In the genomic region with DNA sequence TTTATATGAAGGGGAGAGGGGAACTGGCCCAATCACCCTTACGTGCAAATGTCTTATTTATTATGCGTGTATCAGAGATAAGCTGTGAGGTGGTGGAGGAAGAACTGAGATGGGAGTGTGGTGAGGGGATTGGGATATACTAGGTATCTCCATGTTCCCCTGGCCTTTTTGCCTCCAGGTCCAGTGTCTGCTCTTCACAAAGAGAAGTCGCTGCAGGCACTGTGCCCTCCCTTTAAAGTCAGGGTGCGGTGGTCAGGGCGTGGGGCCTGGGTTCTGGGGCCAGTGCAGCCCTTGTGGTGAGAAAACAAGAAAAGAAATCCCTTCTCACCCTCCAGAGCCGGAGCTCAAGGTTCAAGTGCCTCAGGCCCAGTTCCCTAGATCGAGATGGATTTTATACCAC, we compare ENCODE assay signal across 9 mouse cellular contexts. TPM values are rescaled to one million over a fixed set of nuclear protein-coding genes. Genes with fewer than 3 reads are reported as not detected.
DNase-seq lines count a peak whose midpoint lies in the region; ATAC-seq lines count a peak whose summit lies in the region.
"Had no signal": no experiment of that assay in that cellular context is flagged by ENCODE, and none has a peak within 500 bp of the region (broad histone marks: within the 10 kb centered on the region; RNA-seq: fewer than 3 reads in every experiment).

No protein-coding gene starts in this region.

- peaks cover 51% of the 10 kb centered on the region for H3K36me3 ChIP-seq in heart, embryonic 15.5 days
- peaks cover 91% of the 10 kb centered on the region for H3K36me3 ChIP-seq in forebrain, embryonic 12.5 days (replicated peaks)
- H3K36me3 ChIP-seq in hindbrain, embryonic 16.5 days (ENCODE audit: control insufficient read depth, insufficient read depth, low read length) = peaks cover 24% of the 10 kb centered on the region
- H3K36me3 ChIP-seq in neural tube, embryonic 11.5 days (ENCODE audit: control insufficient read depth, insufficient read depth, low read length) = peaks cover 18% of the 10 kb centered on the region

- H3K4me3 ChIP-seq in heart, embryonic 15.5 days = peak overlapping the region; percentile 28; the same call in 1 of the 2 replicates
- H3K4me3 ChIP-seq in forebrain, embryonic 12.5 days (replicated peaks) = peak overlapping the region; percentile 32; the same call in 1 of the 2 replicates
- peak overlapping the region; percentile 41 for H3K4me3 ChIP-seq in hindbrain, embryonic 16.5 days (ENCODE audit: low read length)
- peak overlapping the region; percentile 6; the same call in 1 of the 2 replicates for H3K4me3 ChIP-seq in neural tube, embryonic 11.5 days (ENCODE audit: low read depth, low read length)

- peaks cover 63% of the 10 kb centered on the region for H3K4me1 ChIP-seq in heart, embryonic 15.5 days (replicated peaks)
- H3K4me1 ChIP-seq in forebrain, embryonic 12.5 days = peaks cover 60% of the 10 kb centered on the region
- H3K4me1 ChIP-seq in hindbrain, embryonic 16.5 days (ENCODE audit: control insufficient read depth, insufficient read depth, low read depth, low read length) = peaks cover 60% of the 10 kb centered on the region
- H3K4me1 ChIP-seq in neural tube, embryonic 11.5 days (ENCODE audit: control insufficient read depth, insufficient read depth, low read length) = peaks cover 48% of the 10 kb centered on the region

- no peaks in the 10 kb centered on the region for H3K9me3 ChIP-seq in heart, embryonic 15.5 days (replicated peaks)
- H3K9me3 ChIP-seq in forebrain, embryonic 12.5 days = no peaks in the 10 kb centered on the region
- no peaks in the 10 kb centered on the region for H3K9me3 ChIP-seq in hindbrain, embryonic 16.5 days (ENCODE audit: control insufficient read depth, low read length)
- H3K9me3 ChIP-seq in neural tube, embryonic 11.5 days (ENCODE audit: control insufficient read depth, low read length) = no peaks in the 10 kb centered on the region

- H3K4me2 ChIP-seq in heart, embryonic 15.5 days = peak overlapping the region; percentile 56; the same call in 1 of the 2 replicates
- peak overlapping the region; percentile 74 for H3K4me2 ChIP-seq in forebrain, embryonic 12.5 days
- H3K4me2 ChIP-seq in hindbrain, embryonic 16.5 days (ENCODE audit: low read length) = peak overlapping the region; percentile 57
- H3K4me2 ChIP-seq in neural tube, embryonic 11.5 days (ENCODE audit: low read depth) = peak overlapping the region; percentile 45

- H3K27me3 ChIP-seq in heart, embryonic 15.5 days = no peaks in the 10 kb centered on the region
- H3K27me3 ChIP-seq in forebrain, embryonic 12.5 days = no peaks in the 10 kb centered on the region
- H3K27me3 ChIP-seq in hindbrain, embryonic 16.5 days (replicated peaks; ENCODE audit: control insufficient read depth, insufficient read depth, low read length) = no peaks in the 10 kb centered on the region
- no peaks in the 10 kb centered on the region for H3K27me3 ChIP-seq in neural tube, embryonic 11.5 days (ENCODE audit: control insufficient read depth, insufficient read depth, low read length)

- H3K9ac ChIP-seq in heart, embryonic 15.5 days = no peak overlapping the region
- peak overlapping the region; percentile 99 for H3K9ac ChIP-seq in forebrain, embryonic 12.5 days
- peak overlapping the region; percentile 69 for H3K9ac ChIP-seq in hindbrain, embryonic 16.5 days (ENCODE audit: low read depth, low read length)
- H3K9ac ChIP-seq in neural tube, embryonic 11.5 days (ENCODE audit: low read length) = no peak overlapping the region

- ATAC-seq in heart, embryonic 15.5 days (replicated peaks; ENCODE audit: insufficient number of reproducible peaks, insufficient read depth, low FRiP score, low read depth) = no peak
- ATAC-seq in forebrain, embryonic 12.5 days (ENCODE audit: low FRiP score) = no peak
- no peak for ATAC-seq in hindbrain, embryonic 16.5 days
- ATAC-seq in neural tube, embryonic 11.5 days (ENCODE audit: insufficient read depth, low FRiP score, low TSS enrichment) = no peak

- no peak for DNase-seq in heart, adult 9 months (ENCODE audit: low spot score in 2 of 2)
- no peak for DNase-seq in neural tube, embryonic 11.5 days (ENCODE audit: low spot score)
- DNase-seq in spleen, postnatal 14 days (ENCODE audit: low spot score in 2 of 2) = no peak
- no peak for DNase-seq in adipocyte (ENCODE audit: low spot score)
- DNase-seq: adrenal gland, postnatal 10 days; thymus, postnatal 14 days had no signal

- 69% methylated on average over 7 of the region's 7 CpGs for WGBS in heart, embryonic 15.5 days
- 62% methylated on average over 7 of the region's 7 CpGs for WGBS in forebrain, embryonic 12.5 days
- 48% methylated on average over 7 of the region's 7 CpGs for WGBS in hindbrain, embryonic 16.5 days
- WGBS in neural tube, embryonic 11.5 days = 62% methylated on average over 7 of the region's 7 CpGs

- H3K27ac ChIP-seq in heart, embryonic 15.5 days = peak overlapping the region; percentile 70
- peak overlapping the region; percentile 63 for H3K27ac ChIP-seq in forebrain, embryonic 12.5 days
- peak overlapping the region; percentile 86; the same call in 1 of the 2 replicates for H3K27ac ChIP-seq in hindbrain, embryonic 16.5 days (ENCODE audit: low read depth, low read length)
- H3K27ac ChIP-seq in neural tube, embryonic 11.5 days (ENCODE audit: low read depth, low read length) = no peak overlapping the region

RNA-seq across cellular contexts. Expression of a gene that starts 6.7 kb away (rescaled TPM):
- polyA plus RNA-seq in heart, embryonic 15.5 days (2015; fragmentation: Nextera tagmentation; extraction: Ambion mirVana) = 3.3 and 4.7 TPM in 2 replicates
- polyA plus RNA-seq in forebrain, embryonic 12.5 days (2016; fragmentation: Nextera tagmentation; extraction: Ambion mirVana) = 16.3 and 18.6 TPM in 2 replicates
- 11.2 and 12.4 TPM in 2 replicates for polyA plus RNA-seq in hindbrain, embryonic 16.5 days (2015; fragmentation: Nextera tagmentation; extraction: Ambion mirVana)
- 15.1 and 16.3 TPM in 2 replicates for polyA plus RNA-seq in neural tube, embryonic 11.5 days (2014; fragmentation: Nextera tagmentation; extraction: Ambion mirVana)

RNA-seq across cellular contexts. Expression of a gene that starts 41.3 kb away (rescaled TPM):
- 16.9 and 18.7 TPM in 2 replicates for polyA plus RNA-seq in heart, embryonic 15.5 days (2015; fragmentation: Nextera tagmentation; extraction: Ambion mirVana)
- 41.9 and 42.4 TPM in 2 replicates for polyA plus RNA-seq in forebrain, embryonic 12.5 days (2016; fragmentation: Nextera tagmentation; extraction: Ambion mirVana)
- 23.4 and 34.0 TPM in 2 replicates for polyA plus RNA-seq in hindbrain, embryonic 16.5 days (2015; fragmentation: Nextera tagmentation; extraction: Ambion mirVana)
- 25.6 and 35.1 TPM in 2 replicates for polyA plus RNA-seq in neural tube, embryonic 11.5 days (2014; fragmentation: Nextera tagmentation; extraction: Ambion mirVana)

RNA-seq across cellular contexts. Expression of a gene that starts 59.0 kb away (rescaled TPM):
- 127 and 137 TPM in 2 replicates for polyA plus RNA-seq in heart, embryonic 15.5 days (2015; fragmentation: Nextera tagmentation; extraction: Ambion mirVana)
- polyA plus RNA-seq in forebrain, embryonic 12.5 days (2016; fragmentation: Nextera tagmentation; extraction: Ambion mirVana) = 383 and 409 TPM in 2 replicates
- polyA plus RNA-seq in hindbrain, embryonic 16.5 days (2015; fragmentation: Nextera tagmentation; extraction: Ambion mirVana) = 693 and 702 TPM in 2 replicates
- polyA plus RNA-seq in neural tube, embryonic 11.5 days (2014; fragmentation: Nextera tagmentation; extraction: Ambion mirVana) = 247 and 255 TPM in 2 replicates

Comparison
In these comparisons a context has a peak if more than half of its experiments do, and no peak if none do; other contexts are left out.
1. H3K9ac ChIP-seq: peak in forebrain, embryonic 12.5 days (single experiment) and hindbrain, embryonic 16.5 days (single experiment); none in heart, embryonic 15.5 days (single experiment) and neural tube, embryonic 11.5 days (single experiment).
2. Peak in every context shown above with its lines, with median percentiles within 50 percentile points of each other: H3K4me2 ChIP-seq and H3K4me3 ChIP-seq.